Mouse (Mus musculus) embryo, embryonic 10.5 days (tissue): ENCODE data around the gene Gm20431.

Experiments used
- DNase-seq: peaks from one replicate; pipeline ENCODE4 v3.0.0-alpha.2; 2015; ENCODE audit warnings: low spot score

The Gm20431 gene

GRCm38 (mm10) chr2:167661270-167662203, at the start of gene Gm20431:
Gm20431 (minus strand) TSS chr2:167661496.
- DNase-seq = peak; percentile 94

- no peak for DNase-seq
Observed at GRCm38 (mm10) chr2:167710574-167710973, 49.3 kb upstream of the Gm20431 start.

GRCm38 (mm10) chr2:167709969-167710368, 48.7 kb upstream of the Gm20431 start:
- DNase-seq = no peak

- DNase-seq = no peak
Observed at GRCm38 (mm10) chr2:167708373-167708772, 47.1 kb upstream of the Gm20431 start.

GRCm38 (mm10) chr2:167706183-167706939, 45.1 kb upstream of the Gm20431 start:
- no peak for DNase-seq

- no peak for DNase-seq
Observed at GRCm38 (mm10) chr2:167704409-167704808, 43.1 kb upstream of the Gm20431 start.

- no peak for DNase-seq
Observed at GRCm38 (mm10) chr2:167702126-167702525, 40.8 kb upstream of the Gm20431 start.

GRCm38 (mm10) chr2:167701472-167701871, 40.2 kb upstream of the Gm20431 start:
- DNase-seq = no peak

GRCm38 (mm10) chr2:167700018-167700417, 38.7 kb upstream of the Gm20431 start:
- DNase-seq = no peak

- DNase-seq = no peak
Observed at GRCm38 (mm10) chr2:167697902-167698301, 36.6 kb upstream of the Gm20431 start.

- DNase-seq = no peak
Observed at GRCm38 (mm10) chr2:167696143-167696542, 34.8 kb upstream of the Gm20431 start.

- DNase-seq = no peak
Observed at GRCm38 (mm10) chr2:167695491-167695890, 34.2 kb upstream of the Gm20431 start.

GRCm38 (mm10) chr2:167694963-167695362, 33.7 kb upstream of the Gm20431 start:
- no peak for DNase-seq

- no peak for DNase-seq
Observed at GRCm38 (mm10) chr2:167694244-167694643, 32.9 kb upstream of the Gm20431 start.

- DNase-seq = no peak
Observed at GRCm38 (mm10) chr2:167693540-167693939, 32.2 kb upstream of the Gm20431 start.

GRCm38 (mm10) chr2:167692831-167693230, 31.5 kb upstream of the Gm20431 start:
- no peak for DNase-seq

GRCm38 (mm10) chr2:167691871-167692661, 30.8 kb upstream of the Gm20431 start:
- no peak for DNase-seq

GRCm38 (mm10) chr2:167691410-167691809, 30.1 kb upstream of the Gm20431 start:
- no peak for DNase-seq

GRCm38 (mm10) chr2:167690962-167691311, 29.6 kb upstream of the Gm20431 start:
- DNase-seq = no peak

- DNase-seq = no peak
Observed at GRCm38 (mm10) chr2:167690219-167690961, 29.1 kb upstream of the Gm20431 start.

GRCm38 (mm10) chr2:167689501-167690218, 28.4 kb upstream of the Gm20431 start, which contains the start of gene Tmem189:
Tmem189 (minus strand) TSS chr2:167689822.
- DNase-seq = peak; percentile 70
